Mouse (Mus musculus) ZHBTc4 (cell line): ENCODE measurements at regions not wholly inside any gene's neighbourhood (a gene's known extent, or its start where the extent isn't known, plus 50 kb on each side); places are given as distances from the start of the nearest gene placed in this dataset.

Experiments
- DNase-seq: peaks from one replicate; pipeline ENCODE4 v3.0.0-alpha.2; 2011; ENCODE audit warnings: low read depth, low spot score

GRCm38 (mm10) chr6:67151515-67151914 is 86.5 kb upstream of the Serbp1 start:
- DNase-seq, result no peak

GRCm38 (mm10) chr6:67149425-67149824 is 88.6 kb upstream of the Serbp1 start:
- no peak for DNase-seq

- DNase-seq, result peak; percentile 68
These were observed 91.3 kb upstream of the Serbp1 start for GRCm38 (mm10) chr6:67146708-67147107.

DNA sequence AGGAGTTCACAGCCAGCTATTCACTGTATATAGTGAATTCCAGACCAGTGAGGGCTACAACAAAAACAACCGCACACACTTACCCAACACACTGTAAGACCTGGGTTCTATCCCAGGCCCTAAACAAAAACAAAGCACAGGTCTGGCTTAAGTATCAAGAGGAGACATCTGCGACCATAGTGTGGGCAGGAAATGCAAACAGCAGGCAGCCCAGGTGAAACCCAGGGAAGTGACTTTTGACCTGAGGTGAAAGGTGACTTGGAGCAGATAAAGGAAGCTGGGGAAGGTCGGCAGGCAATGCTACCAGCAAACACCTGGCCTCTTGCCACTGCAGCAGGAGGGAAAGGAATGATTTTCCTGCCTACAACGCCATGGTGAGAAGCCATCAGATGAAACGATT is 92.0 kb upstream of the Serbp1 start:
- DNase-seq, result peak; percentile 63

GRCm38 (mm10) chr6:67144946-67145716 is 92.8 kb upstream of the Serbp1 start:
- DNase-seq, result peak; percentile 52

DNA sequence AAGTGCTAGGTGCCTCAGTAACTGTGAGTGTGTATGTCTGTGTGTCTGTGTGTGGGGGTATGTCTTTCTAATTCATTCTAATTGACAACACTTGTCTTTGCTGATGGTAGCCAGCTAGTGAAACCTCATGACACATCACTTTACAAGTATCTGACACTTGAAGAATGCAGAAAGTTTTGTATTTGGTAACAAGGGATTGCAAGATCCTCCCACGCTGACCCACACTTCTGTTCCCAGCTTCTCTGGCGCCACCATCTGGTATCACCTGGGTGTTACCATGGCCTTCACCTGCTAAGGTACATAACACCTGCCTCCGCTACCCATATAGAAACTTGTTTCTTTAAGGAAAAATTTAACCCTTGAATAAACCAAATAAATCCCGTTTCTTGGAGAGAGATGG is 95.8 kb upstream of the Serbp1 start:
- DNase-seq, result peak; percentile 62

DNA sequence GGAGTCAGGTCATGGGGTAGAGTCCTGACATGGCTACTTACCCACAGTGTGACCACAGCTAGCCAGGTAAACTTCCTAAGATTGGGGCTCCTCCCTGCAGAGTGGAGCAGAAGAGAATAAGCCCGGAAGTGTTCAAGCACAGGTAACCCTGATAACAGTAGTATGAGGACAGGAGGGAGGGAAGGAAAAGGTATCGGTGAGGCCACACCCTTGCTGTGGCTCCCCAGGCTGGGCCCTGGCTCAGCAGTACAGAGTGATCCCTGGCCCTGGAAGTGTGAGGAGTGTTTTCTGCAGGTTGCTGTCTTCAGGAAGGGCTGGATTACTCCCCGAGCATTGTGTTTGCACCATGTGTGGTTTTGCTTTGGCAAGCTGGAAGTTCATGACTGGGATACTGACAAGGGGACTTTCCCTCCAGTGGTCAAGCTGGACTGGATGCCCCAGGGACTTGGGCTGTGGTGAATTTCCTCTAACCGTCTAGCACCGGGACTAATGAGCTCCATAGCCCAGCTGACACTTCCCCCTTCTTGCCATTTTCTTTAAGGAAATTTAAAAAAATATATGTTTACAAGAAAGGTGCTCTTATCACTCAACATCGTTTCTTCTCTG is 97.2 kb upstream of the Serbp1 start:
- DNase-seq, result no peak

DNA sequence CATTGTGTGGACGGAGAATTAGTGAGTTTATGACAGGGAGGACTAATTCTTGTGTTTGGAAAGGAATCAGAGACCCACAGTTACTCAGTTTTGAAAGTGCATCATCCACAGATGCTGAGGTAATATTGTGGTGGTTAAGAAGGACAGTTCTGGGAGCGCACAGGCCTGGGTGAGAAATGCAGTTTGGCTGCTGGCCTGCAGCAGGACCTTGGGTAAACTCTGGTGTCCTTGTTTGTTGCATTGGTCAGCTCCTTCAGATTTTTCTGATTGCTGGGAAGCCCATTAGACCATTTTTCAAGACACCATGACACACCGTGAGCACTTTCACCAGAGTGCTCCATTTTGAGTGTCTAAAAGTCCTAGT is 99.0 kb upstream of the Serbp1 start:
- DNase-seq, result no peak

GRCm38 (mm10) chr6:67138302-67139011 is 99.5 kb upstream of the Serbp1 start:
- peak; percentile 35 for DNase-seq

- no peak for DNase-seq
These were observed 100.2 kb upstream of the Gadd45a start for GRCm38 (mm10) chr6:67137482-67137881.

- no peak for DNase-seq
These were observed 97.7 kb upstream of the Gadd45a start for GRCm38 (mm10) chr6:67134915-67135314.

DNA sequence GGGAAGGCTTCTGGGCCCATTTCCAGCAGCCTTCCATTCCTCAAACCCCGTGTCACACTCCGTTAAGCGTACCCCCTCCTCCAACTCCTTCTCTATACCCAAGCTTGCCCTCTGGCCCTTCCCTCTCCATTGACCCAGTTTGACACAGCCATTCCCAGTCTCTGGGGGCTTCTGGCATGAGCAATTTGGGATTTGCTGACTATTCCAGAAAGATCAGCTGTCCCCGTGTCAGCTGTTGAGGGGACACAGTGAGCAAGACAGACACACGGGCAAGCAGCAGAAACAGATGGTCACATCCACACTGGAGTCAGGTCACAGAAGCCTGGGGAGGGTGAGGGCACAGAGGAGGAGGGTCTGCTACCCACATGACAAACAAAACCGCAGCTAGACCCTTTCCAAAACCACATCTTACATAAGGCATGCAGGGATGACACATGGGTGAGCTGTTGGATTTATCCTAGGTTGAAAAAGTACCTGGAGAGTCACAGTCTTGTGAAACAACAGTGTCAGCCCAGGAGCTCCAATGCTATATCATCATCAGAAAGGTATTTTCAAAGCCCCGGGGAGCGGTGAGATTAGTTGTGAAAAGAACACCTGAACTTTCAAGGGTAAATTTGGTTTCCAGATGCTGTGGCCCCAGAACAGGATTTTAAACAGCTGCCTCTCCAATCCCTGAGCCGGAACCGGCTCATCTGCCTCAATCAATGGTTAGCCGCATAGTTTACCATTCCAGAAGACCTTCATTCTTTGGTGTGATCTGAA is 93.5 kb upstream of the Gadd45a start:
- DNase-seq, result no peak

- no peak for DNase-seq
These were observed 92.4 kb upstream of the Gadd45a start for GRCm38 (mm10) chr6:67129626-67130025.

GRCm38 (mm10) chr6:67128503-67129463 is 91.5 kb upstream of the Gadd45a start:
- DNase-seq, result peak; percentile 67

- peak; percentile 54 for DNase-seq
These were observed 90.5 kb upstream of the Gadd45a start for GRCm38 (mm10) chr6:67127727-67128126.

- DNase-seq, result no peak
These were observed 88.6 kb upstream of the Gadd45a start for GRCm38 (mm10) chr6:67125715-67126312.

DNA sequence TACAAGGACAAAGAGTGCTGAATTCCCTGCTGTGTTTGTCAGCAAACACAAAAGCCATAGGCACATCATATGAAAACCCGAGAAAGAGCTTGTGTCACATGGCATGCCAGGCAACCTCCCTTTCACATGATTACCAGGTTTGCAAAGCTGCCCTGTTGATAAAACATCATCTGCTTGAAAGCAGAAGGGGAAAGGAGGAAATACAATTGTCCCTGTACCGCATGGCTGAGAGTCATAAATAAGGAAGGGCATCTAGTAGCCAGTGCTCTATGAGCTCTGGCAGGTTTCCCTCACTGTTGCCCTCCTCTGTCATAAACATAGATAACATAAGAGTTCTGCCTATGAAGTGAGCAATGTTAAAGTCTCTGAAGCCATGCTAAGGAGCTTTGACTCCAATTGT is 86.8 kb upstream of the Gadd45a start:
- DNase-seq, result no peak

DNA sequence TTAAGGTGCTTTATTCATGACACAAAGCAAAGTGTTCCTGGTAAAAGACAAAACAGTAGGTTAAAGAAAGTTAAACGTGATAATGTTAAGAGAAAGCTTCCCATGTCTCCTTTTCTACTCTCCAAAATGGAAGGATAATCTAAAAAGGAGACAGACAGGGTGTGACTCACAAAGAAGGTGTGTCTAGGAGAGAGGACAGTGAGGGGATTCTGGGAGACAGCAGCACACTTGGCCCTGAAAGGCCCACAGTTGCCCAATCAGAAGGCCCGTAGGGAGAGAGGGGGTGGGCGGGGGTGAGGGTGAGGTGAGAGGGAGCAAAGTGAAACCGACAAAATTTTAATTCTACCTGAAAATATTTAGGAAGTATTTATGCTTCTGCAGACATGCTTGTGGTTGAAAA is 85.8 kb upstream of the Gadd45a start:
- DNase-seq, result peak; percentile 35

- DNase-seq, result no peak
These were observed 79.0 kb upstream of the Gadd45a start for GRCm38 (mm10) chr6:67116306-67116705.

GRCm38 (mm10) chr6:67115505-67116303 is 78.4 kb upstream of the Gadd45a start:
- no peak for DNase-seq
